Mouse (Mus musculus) limb, embryonic 15.5 days (tissue): Measurements from ENCODE around the gene Usp12. TPM values are rescaled to one million over a fixed set of nuclear protein-coding genes. Genes with fewer than 3 reads are reported as not detected.

ENCODE experiments used
- polyA plus RNA-seq: library from polyadenylated mRNA; unstranded; fragments of >200 nt; fragmentation: Nextera tagmentation; extraction: Ambion mirVana; gene quantifications from 2 replicates; pipeline ENCODE4 v1.2.1, GENCODE M21; 2015

The Usp12 gene
- polyA plus RNA-seq, 1 experiment from 2014 or later: 16.6 TPM

Other genes starting within 250 kb of the Usp12 start
- gene Gm3415, start 238.9 kb downstream of the Usp12 start, polyA plus RNA-seq: not detected in 2 replicates
- gene Gpr12, start 209.8 kb downstream of the Usp12 start, polyA plus RNA-seq: 0.19 and 0.22 TPM in 2 replicates
- 448 and 534 TPM in 2 replicates for gene Rpl21, start 37.9 kb upstream of the Usp12 start, polyA plus RNA-seq
- gene Rasl11a, start 50.1 kb upstream of the Usp12 start, polyA plus RNA-seq: 11.4 and 11.5 TPM in 2 replicates
- gene Gtf3a, start 153.7 kb upstream of the Usp12 start, polyA plus RNA-seq: 109 and 110 TPM in 2 replicates
- 22.9 and 25.6 TPM in 2 replicates for gene Mtif3, start 168.8 kb upstream of the Usp12 start, polyA plus RNA-seq